Mouse (Mus musculus): ENCODE measurements at regions not wholly inside any gene's neighbourhood (a gene's known extent, or its start where the extent isn't known, plus 50 kb on each side); places are given as distances from the start of the nearest gene placed in this dataset.

GRCm38 (mm10) chr16:24193945-24194344, 199.4 kb upstream of the Lpp start:
- no peak for TF ChIP-seq POLR2A (IDR thresholded peaks at IDR 0.05; ENCODE audit: insufficient read depth, low read length)
- no peak for TF ChIP-seq CTCF (IDR thresholded peaks at IDR 0.05; ENCODE audit: low read depth, low read length)
- no peak for TF ChIP-seq EP300 (IDR thresholded peaks at IDR 0.05; ENCODE audit: insufficient read depth, low read depth, low read length)
- no peak overlapping the region for H3K27ac ChIP-seq (ENCODE audit: insufficient read depth, low read length)
- H3K4me1 ChIP-seq (ENCODE audit: control insufficient read depth, insufficient read depth, low read length) = no peaks in the 10 kb centered on the region
- no peaks in the 10 kb centered on the region for H3K9me3 ChIP-seq (replicated peaks; ENCODE audit: control insufficient read depth, insufficient read depth, low read length, poor library complexity, severe bottlenecking)
- no peaks in the 10 kb centered on the region for H3K27me3 ChIP-seq (ENCODE audit: control insufficient read depth, insufficient read depth, low read length, poor library complexity, severe bottlenecking)
- H3K4me3 ChIP-seq (ENCODE audit: low read depth, low read length) = no peak overlapping the region
- H3K36me3 ChIP-seq (ENCODE audit: control insufficient read depth, insufficient read depth, low read length, poor library complexity, severe bottlenecking) = no peaks in the 10 kb centered on the region
- H3K9ac ChIP-seq (ENCODE audit: low read depth, poor library complexity, severe bottlenecking) = no peak overlapping the region

GRCm38 (mm10) chr16:24193251-24193873, 199.9 kb upstream of the Lpp start:
- Histone ChIP-seq H3K4me3 (ENCODE audit: low read depth, low read length) (no peak overlapping the region), H3K27me3 (ENCODE audit: control insufficient read depth, insufficient read depth, low read length, poor library complexity, severe bottlenecking) (no peaks in the 10 kb centered on the region), H3K9ac (ENCODE audit: low read depth, poor library complexity, severe bottlenecking) (no peak overlapping the region), H3K4me1 (ENCODE audit: control insufficient read depth, insufficient read depth, low read length) (no peaks in the 10 kb centered on the region), H3K9me3 (replicated peaks; ENCODE audit: control insufficient read depth, insufficient read depth, low read length, poor library complexity, severe bottlenecking) (no peaks in the 10 kb centered on the region), H3K36me3 (ENCODE audit: control insufficient read depth, insufficient read depth, low read length, poor library complexity, severe bottlenecking) (no peaks in the 10 kb centered on the region), H3K27ac (ENCODE audit: insufficient read depth, low read length) (no peak overlapping the region)
- no peak for TF ChIP-seq EP300 (IDR thresholded peaks at IDR 0.05; ENCODE audit: insufficient read depth, low read depth, low read length)
- no peak for TF ChIP-seq CTCF (IDR thresholded peaks at IDR 0.05; ENCODE audit: low read depth, low read length)
- no peak for TF ChIP-seq POLR2A (IDR thresholded peaks at IDR 0.05; ENCODE audit: insufficient read depth, low read length)

GRCm38 (mm10) chr16:24192013-24192412, 201.3 kb upstream of the Lpp start:
- TF ChIP-seq POLR2A (IDR thresholded peaks at IDR 0.05; ENCODE audit: insufficient read depth, low read length) = no peak
- H3K27me3 ChIP-seq (ENCODE audit: control insufficient read depth, insufficient read depth, low read length, poor library complexity, severe bottlenecking) = no peaks in the 10 kb centered on the region
- H3K9me3 ChIP-seq (replicated peaks; ENCODE audit: control insufficient read depth, insufficient read depth, low read length, poor library complexity, severe bottlenecking) = no peaks in the 10 kb centered on the region
- H3K4me3 ChIP-seq (ENCODE audit: low read depth, low read length) = no peak overlapping the region
- H3K9ac ChIP-seq (ENCODE audit: low read depth, poor library complexity, severe bottlenecking) = no peak overlapping the region
- no peaks in the 10 kb centered on the region for H3K36me3 ChIP-seq (ENCODE audit: control insufficient read depth, insufficient read depth, low read length, poor library complexity, severe bottlenecking)
- no peak overlapping the region for H3K27ac ChIP-seq (ENCODE audit: insufficient read depth, low read length)
- no peaks in the 10 kb centered on the region for H3K4me1 ChIP-seq (ENCODE audit: control insufficient read depth, insufficient read depth, low read length)

DNA sequence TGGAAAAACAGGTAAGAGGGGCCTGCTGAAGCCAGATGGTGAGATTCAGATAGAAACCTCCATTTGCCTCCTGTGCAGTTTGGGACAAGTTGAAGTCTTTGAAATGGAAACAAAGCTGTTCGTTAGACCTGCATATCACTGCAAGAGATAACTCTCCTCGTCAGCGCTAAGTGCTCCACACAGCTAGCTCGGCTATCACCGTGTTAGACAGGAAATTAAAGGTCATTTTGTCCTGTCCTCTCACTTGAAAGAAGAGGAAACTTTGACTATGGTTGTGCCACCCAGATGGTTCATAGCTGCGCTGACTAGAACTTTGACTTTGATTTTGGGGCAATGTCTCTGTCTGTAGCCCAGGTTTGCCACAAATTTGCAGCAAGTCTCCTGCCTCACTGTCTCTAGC, 198.5 kb upstream of the Bcl6 start:
- H3K4me1 ChIP-seq (ENCODE audit: control insufficient read depth, insufficient read depth, low read length) = no peaks in the 10 kb centered on the region
- no peak overlapping the region for H3K4me3 ChIP-seq (ENCODE audit: low read depth, low read length)
- TF ChIP-seq POLR2A (IDR thresholded peaks at IDR 0.05; ENCODE audit: insufficient read depth, low read length) (no peak), EP300 (IDR thresholded peaks at IDR 0.05; ENCODE audit: insufficient read depth, low read depth, low read length) (no peak), CTCF (IDR thresholded peaks at IDR 0.05; ENCODE audit: low read depth, low read length) (no peak)
- no peaks in the 10 kb centered on the region for H3K9me3 ChIP-seq (replicated peaks; ENCODE audit: control insufficient read depth, insufficient read depth, low read length, poor library complexity, severe bottlenecking)
- no peak overlapping the region for H3K27ac ChIP-seq (ENCODE audit: insufficient read depth, low read length)
- H3K36me3 ChIP-seq (ENCODE audit: control insufficient read depth, insufficient read depth, low read length, poor library complexity, severe bottlenecking) = no peaks in the 10 kb centered on the region
- no peak overlapping the region for H3K9ac ChIP-seq (ENCODE audit: low read depth, poor library complexity, severe bottlenecking)
- H3K27me3 ChIP-seq (ENCODE audit: control insufficient read depth, insufficient read depth, low read length, poor library complexity, severe bottlenecking) = no peaks in the 10 kb centered on the region

DNA sequence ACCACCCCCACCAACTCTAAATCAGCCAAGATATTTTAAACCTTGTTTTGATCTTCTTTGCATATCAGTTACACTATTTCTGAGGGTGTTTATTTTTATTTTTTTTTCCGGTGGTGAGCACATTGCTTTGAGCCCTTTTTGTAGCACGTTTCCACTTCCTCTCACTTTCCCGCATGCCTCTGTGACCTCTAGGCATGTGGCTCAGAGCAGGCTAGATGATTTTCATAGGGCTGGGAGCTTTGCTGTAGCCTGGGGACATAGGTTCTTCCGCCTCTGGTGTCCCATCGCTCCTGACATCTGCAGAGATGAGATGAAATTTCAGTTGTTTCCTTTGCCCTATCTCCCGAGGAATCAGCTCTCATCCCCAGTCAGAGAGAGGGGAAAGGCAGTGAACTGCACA, 197.3 kb upstream of the Bcl6 start:
- Histone ChIP-seq H3K4me3 (ENCODE audit: low read depth, low read length) (no peak overlapping the region), H3K27ac (ENCODE audit: insufficient read depth, low read length) (no peak overlapping the region)

GRCm38 (mm10) chr16:24184846-24185245, 196.2 kb upstream of the Bcl6 start:
- TF ChIP-seq CTCF (IDR thresholded peaks at IDR 0.05; ENCODE audit: low read depth, low read length) = no peak
- no peak for TF ChIP-seq EP300 (IDR thresholded peaks at IDR 0.05; ENCODE audit: insufficient read depth, low read depth, low read length)
- no peak for TF ChIP-seq POLR2A (IDR thresholded peaks at IDR 0.05; ENCODE audit: insufficient read depth, low read length)
- H3K27ac ChIP-seq (ENCODE audit: insufficient read depth, low read length) = no peak overlapping the region
- no peaks in the 10 kb centered on the region for H3K4me1 ChIP-seq (ENCODE audit: control insufficient read depth, insufficient read depth, low read length)
- no peaks in the 10 kb centered on the region for H3K36me3 ChIP-seq (ENCODE audit: control insufficient read depth, insufficient read depth, low read length, poor library complexity, severe bottlenecking)
- H3K27me3 ChIP-seq (ENCODE audit: control insufficient read depth, insufficient read depth, low read length, poor library complexity, severe bottlenecking) = no peaks in the 10 kb centered on the region; the same call in 1 of the 2 replicates
- H3K4me3 ChIP-seq (ENCODE audit: low read depth, low read length) = no peak overlapping the region
- H3K9ac ChIP-seq (ENCODE audit: low read depth, poor library complexity, severe bottlenecking) = no peak overlapping the region
- no peaks in the 10 kb centered on the region for H3K9me3 ChIP-seq (replicated peaks; ENCODE audit: control insufficient read depth, insufficient read depth, low read length, poor library complexity, severe bottlenecking)

More for the DNA sequence above, 197.3 kb upstream of the Bcl6 start:
- TF ChIP-seq EP300 (IDR thresholded peaks at IDR 0.05; ENCODE audit: insufficient read depth, low read depth, low read length) (no peak), CTCF (IDR thresholded peaks at IDR 0.05; ENCODE audit: low read depth, low read length) (no peak), POLR2A (IDR thresholded peaks at IDR 0.05; ENCODE audit: insufficient read depth, low read length) (no peak)
- no peaks in the 10 kb centered on the region for H3K4me1 ChIP-seq (ENCODE audit: control insufficient read depth, insufficient read depth, low read length)
- no peaks in the 10 kb centered on the region for H3K36me3 ChIP-seq (ENCODE audit: control insufficient read depth, insufficient read depth, low read length, poor library complexity, severe bottlenecking)
- no peak overlapping the region for H3K9ac ChIP-seq (ENCODE audit: low read depth, poor library complexity, severe bottlenecking)
- no peaks in the 10 kb centered on the region for H3K9me3 ChIP-seq (replicated peaks; ENCODE audit: control insufficient read depth, insufficient read depth, low read length, poor library complexity, severe bottlenecking)
- no peaks in the 10 kb centered on the region; the same call in 1 of the 2 replicates for H3K27me3 ChIP-seq (ENCODE audit: control insufficient read depth, insufficient read depth, low read length, poor library complexity, severe bottlenecking)

Data from ES-Bruce4 (cell line).